Mouse (Mus musculus) brain, embryonic 14.5 days (tissue): ENCODE data around the gene Tescl. TPM values are rescaled to one million over a fixed set of nuclear protein-coding genes. Genes with fewer than 3 reads are reported as not detected.

ENCODE experiments used
- DNase-seq: peaks from one replicate; pipeline ENCODE4 v3.0.0-alpha.2; 2011; ENCODE audit warnings: low read depth
- CTCF ChIP-seq: fragments of 200-500 bp; IDR thresholded peaks from 2 replicates; pipeline ENCODE4 v1.5.1; 2012; ENCODE audit warnings: inconsistent platforms, mild to moderate bottlenecking, moderate library complexity, borderline replicate concordance; ENCODE audit not compliant: insufficient read depth, insufficient read length; ENCODE audit errors: extremely low read depth
- POLR2A ChIP-seq: fragments of 200-500 bp; IDR thresholded peaks from 2 replicates; pipeline ENCODE4 v1.6.1; 2012; ENCODE audit warnings: mild to moderate bottlenecking, inconsistent platforms, borderline replicate concordance; ENCODE audit not compliant: poor library complexity, insufficient read depth, insufficient read length, severe bottlenecking; ENCODE audit errors: extremely low read depth
- polyA plus RNA-seq: library from polyadenylated mRNA; depleted of rRNA; stranded (reverse); fragments of >200 nt; gene quantifications from 2 replicates; pipeline ENCODE4 v1.2.3, GENCODE M21; 2012; rRNA removed

Tescl gene
- 0.19 and 0.23 TPM in 2 replicates for polyA plus RNA-seq

- no peak for DNase-seq
- no peak for TF ChIP-seq POLR2A
- no peak for TF ChIP-seq CTCF
Measured at GRCm38 (mm10) chr7:24333304-24333986, at the start of gene Tescl. Gene Tescl, minus strand, starts transcription at chr7:24333936.

- DNase-seq = no peak
- TF ChIP-seq POLR2A = no peak
- no peak for TF ChIP-seq CTCF
Measured at GRCm38 (mm10) chr7:24382730-24383372, 49.1 kb upstream of the Tescl start.

GRCm38 (mm10) chr7:24380370-24380769, 46.6 kb upstream of the Tescl start:
- no peak for TF ChIP-seq CTCF
- no peak for TF ChIP-seq POLR2A
- no peak for DNase-seq

- TF ChIP-seq POLR2A (no peak), CTCF (no peak)
Measured at GRCm38 (mm10) chr7:24379934-24380333, 46.2 kb upstream of the Tescl start.

GRCm38 (mm10) chr7:24378049-24378701, 44.4 kb upstream of the Tescl start:
- TF ChIP-seq POLR2A (no peak), CTCF (no peak)
- peak; percentile 46 for DNase-seq

More at GRCm38 (mm10) chr7:24379934-24380333, 46.2 kb upstream of the Tescl start:
- no peak for DNase-seq

GRCm38 (mm10) chr7:24377091-24377865, 43.5 kb upstream of the Tescl start:
- no peak for DNase-seq
- TF ChIP-seq POLR2A = no peak
- TF ChIP-seq CTCF = peak; percentile 30; the same call in 1 of the 2 replicates

- DNase-seq = no peak
- no peak for TF ChIP-seq POLR2A
- TF ChIP-seq CTCF = no peak
Measured at GRCm38 (mm10) chr7:24376456-24376855, 42.7 kb upstream of the Tescl start.

- DNase-seq = peak; percentile 82
Measured at GRCm38 (mm10) chr7:24373538-24374379, 40.0 kb upstream of the Tescl start.

GRCm38 (mm10) chr7:24372786-24373185, 39.0 kb upstream of the Tescl start:
- no peak for TF ChIP-seq POLR2A
- TF ChIP-seq CTCF = no peak
- DNase-seq = no peak

More at GRCm38 (mm10) chr7:24373538-24374379, 40.0 kb upstream of the Tescl start:
- TF ChIP-seq POLR2A (no peak), CTCF (no peak)

GRCm38 (mm10) chr7:24372300-24372699, 38.6 kb upstream of the Tescl start:
- DNase-seq = no peak
- TF ChIP-seq CTCF (no peak), POLR2A (no peak)
